Mouse (Mus musculus) megakaryocyte, embryonic 14.5 days (primary cell): ENCODE measurements around the gene Gm9747. TPM values are rescaled to one million over a fixed set of nuclear protein-coding genes. Genes with fewer than 3 reads are reported as not detected.

Experiments used
- H3K27me3 ChIP-seq: replicated peaks from 2 replicates; pipeline ENCODE3; 2012; ENCODE audit warnings: inconsistent platforms
- H3K36me3 ChIP-seq: replicated peaks from 2 replicates; pipeline ENCODE3; 2012; ENCODE audit warnings: low read length, inconsistent platforms, mixed read lengths
- H3K4me1 ChIP-seq: 2 replicates; pipeline ENCODE4 v1.6.1; 2012; ENCODE audit warnings: inconsistent platforms
- H3K4me3 ChIP-seq: replicated peaks from 2 replicates; pipeline ENCODE3; 2012; ENCODE audit warnings: moderate library complexity, mild to moderate bottlenecking, inconsistent platforms
- H3K9me3 ChIP-seq: 2 replicates; pipeline ENCODE4 v1.6.1; 2012; ENCODE audit warnings: inconsistent platforms
- FLI1 ChIP-seq: IDR thresholded peaks from 2 replicates; pipeline ENCODE4 v1.6.1; 2012; ENCODE audit warnings: low read length, inconsistent platforms, mixed read lengths
- GATA1 ChIP-seq: IDR thresholded peaks from 3 replicates; pipeline ENCODE4 v1.6.1; 2012; ENCODE audit warnings: mixed read lengths, low read length, inconsistent platforms, borderline replicate concordance
- polyA plus RNA-seq: library from polyadenylated mRNA; stranded (reverse); fragments of >175 nt; gene quantifications from 2 replicates; pipeline ENCODE4 v1.2.3, GENCODE M21; 2012; ENCODE audit warnings: low replicate concordance; ENCODE audit not compliant: insufficient read depth

Gene Gm9747
- polyA plus RNA-seq, 1 experiment = not detected

- TF ChIP-seq GATA1 = no peak
- TF ChIP-seq FLI1 = no peak
- Histone ChIP-seq H3K4me3 (no peak overlapping the region), H3K4me1 (no peaks in the 10 kb centered on the region), H3K27me3 (no peaks in the 10 kb centered on the region), H3K36me3 (no peaks in the 10 kb centered on the region), H3K9me3 (no peaks in the 10 kb centered on the region)
These were observed 21.0 kb downstream of the Gm9747 start for GRCm38 (mm10) chr1:82253789-82254445.

GRCm38 (mm10) chr1:82257457-82257856, 24.5 kb downstream of the Gm9747 start:
- Histone ChIP-seq H3K4me1 (no peaks in the 10 kb centered on the region), H3K36me3 (no peaks in the 10 kb centered on the region), H3K27me3 (no peaks in the 10 kb centered on the region), H3K4me3 (no peak overlapping the region), H3K9me3 (no peaks in the 10 kb centered on the region)
- no peak for TF ChIP-seq GATA1
- TF ChIP-seq FLI1 = no peak

- Histone ChIP-seq H3K9me3 (no peaks in the 10 kb centered on the region), H3K4me3 (no peak overlapping the region), H3K27me3 (no peaks in the 10 kb centered on the region), H3K4me1 (no peaks in the 10 kb centered on the region), H3K36me3 (no peaks in the 10 kb centered on the region)
- TF ChIP-seq GATA1 = no peak
- TF ChIP-seq FLI1 = no peak
These were observed 25.4 kb downstream of the Gm9747 start for GRCm38 (mm10) chr1:82258331-82258730.

GRCm38 (mm10) chr1:82260055-82260454, 27.1 kb downstream of the Gm9747 start:
- H3K36me3 ChIP-seq = no peaks in the 10 kb centered on the region
- no peak overlapping the region for H3K4me3 ChIP-seq
- TF ChIP-seq GATA1 (no peak), FLI1 (no peak)
- H3K9me3 ChIP-seq = no peaks in the 10 kb centered on the region
- no peaks in the 10 kb centered on the region for H3K4me1 ChIP-seq
- no peaks in the 10 kb centered on the region for H3K27me3 ChIP-seq

- no peaks in the 10 kb centered on the region for H3K27me3 ChIP-seq
- H3K36me3 ChIP-seq = no peaks in the 10 kb centered on the region
- H3K9me3 ChIP-seq = no peaks in the 10 kb centered on the region
- TF ChIP-seq FLI1 = no peak
- no peak for TF ChIP-seq GATA1
- no peaks in the 10 kb centered on the region for H3K4me1 ChIP-seq
- H3K4me3 ChIP-seq = no peak overlapping the region
These were observed 28.2 kb downstream of the Gm9747 start for GRCm38 (mm10) chr1:82261053-82261618.

- TF ChIP-seq GATA1 = no peak
- no peak for TF ChIP-seq FLI1
- H3K9me3 ChIP-seq = no peaks in the 10 kb centered on the region
- H3K4me1 ChIP-seq = no peaks in the 10 kb centered on the region
- no peak overlapping the region for H3K4me3 ChIP-seq
- no peaks in the 10 kb centered on the region for H3K27me3 ChIP-seq
- H3K36me3 ChIP-seq = no peaks in the 10 kb centered on the region
These were observed 28.7 kb downstream of the Gm9747 start for GRCm38 (mm10) chr1:82261638-82262037.

DNA sequence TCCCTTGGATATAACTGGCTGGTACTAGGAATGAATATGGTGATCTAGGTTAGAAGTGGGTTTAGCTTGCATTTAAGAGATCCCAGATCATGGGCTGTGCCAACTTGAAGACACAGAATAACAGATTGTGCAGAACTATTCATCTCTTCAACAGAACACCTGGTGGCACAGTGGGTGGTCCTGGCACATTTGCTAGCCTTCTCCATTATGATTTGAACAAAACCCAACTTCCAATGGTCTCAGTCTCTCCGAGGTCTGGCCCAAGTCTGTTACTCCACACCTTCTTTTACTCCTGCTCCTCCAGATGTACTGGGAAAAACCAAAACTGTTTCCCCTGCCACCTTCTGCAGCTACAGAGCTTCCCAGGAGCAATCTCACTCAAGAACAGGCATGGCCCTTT, 29.4 kb downstream of the Gm9747 start:
- Histone ChIP-seq H3K4me1 (no peaks in the 10 kb centered on the region), H3K27me3 (no peaks in the 10 kb centered on the region), H3K4me3 (no peak overlapping the region), H3K9me3 (no peaks in the 10 kb centered on the region), H3K36me3 (no peaks in the 10 kb centered on the region)
- TF ChIP-seq GATA1 = no peak
- TF ChIP-seq FLI1 = no peak

DNA sequence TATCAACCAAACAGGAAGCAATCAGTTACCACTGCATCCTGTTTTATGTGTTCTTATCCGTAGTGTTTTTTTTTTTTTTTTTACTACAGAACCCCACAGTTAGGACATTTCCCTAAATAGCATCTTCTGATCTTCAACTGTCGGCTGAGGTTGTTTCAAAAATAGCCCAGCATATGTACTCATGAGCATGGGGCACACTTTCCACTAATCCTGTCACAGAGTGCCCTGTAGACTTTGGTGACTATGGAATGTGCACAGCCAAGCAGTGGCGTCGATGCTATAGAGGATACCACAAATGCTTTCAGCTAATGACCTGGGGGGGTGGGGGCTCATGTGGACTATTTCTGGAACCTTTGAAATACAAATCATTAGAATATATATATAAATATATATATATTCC, 34.6 kb downstream of the Gm9747 start:
- no peak overlapping the region for H3K4me3 ChIP-seq
- no peaks in the 10 kb centered on the region for H3K36me3 ChIP-seq
- H3K4me1 ChIP-seq = no peaks in the 10 kb centered on the region
- H3K27me3 ChIP-seq = no peaks in the 10 kb centered on the region
- TF ChIP-seq GATA1 (no peak), FLI1 (no peak)
- H3K9me3 ChIP-seq = no peaks in the 10 kb centered on the region

- H3K9me3 ChIP-seq = no peaks in the 10 kb centered on the region
- H3K4me3 ChIP-seq = no peak overlapping the region
- no peaks in the 10 kb centered on the region for H3K36me3 ChIP-seq
- peaks cover 3% of the 10 kb centered on the region for H3K27me3 ChIP-seq
- TF ChIP-seq FLI1 (no peak), GATA1 (no peak)
- no peaks in the 10 kb centered on the region for H3K4me1 ChIP-seq
These were observed 39.3 kb downstream of the Gm9747 start for GRCm38 (mm10) chr1:82272231-82272630.

DNA sequence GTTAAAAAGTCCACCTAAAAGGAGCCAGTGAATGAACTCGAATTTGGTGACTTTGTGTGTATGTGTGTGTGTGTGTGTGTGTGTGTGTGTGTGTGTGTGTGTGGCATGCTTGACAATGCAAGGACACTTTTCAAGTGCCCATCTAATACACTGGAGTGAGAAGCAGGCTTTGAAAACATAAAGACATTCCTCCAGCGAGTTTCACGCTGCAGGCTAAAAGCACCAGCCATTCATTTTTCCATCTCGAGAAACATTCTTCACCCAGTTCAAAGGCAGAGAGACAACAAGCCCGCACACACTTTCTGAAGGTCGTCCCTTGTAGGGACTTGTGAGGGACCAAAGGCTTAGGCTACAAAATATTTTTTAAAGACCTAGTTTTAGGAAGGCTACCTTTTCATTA, 40.6 kb downstream of the Gm9747 start:
- Histone ChIP-seq H3K9me3 (no peaks in the 10 kb centered on the region), H3K27me3 (peaks cover 5% of the 10 kb centered on the region)
- TF ChIP-seq GATA1 (no peak), FLI1 (no peak)

GRCm38 (mm10) chr1:82274361-82274760, 41.4 kb downstream of the Gm9747 start:
- TF ChIP-seq FLI1 (no peak), GATA1 (no peak)
- no peaks in the 10 kb centered on the region for H3K9me3 ChIP-seq
- H3K27me3 ChIP-seq = peaks cover 5% of the 10 kb centered on the region
- H3K4me1 ChIP-seq = no peaks in the 10 kb centered on the region
- H3K36me3 ChIP-seq = no peaks in the 10 kb centered on the region
- H3K4me3 ChIP-seq = no peak overlapping the region

More for the DNA sequence above, 40.6 kb downstream of the Gm9747 start:
- Histone ChIP-seq H3K36me3 (no peaks in the 10 kb centered on the region), H3K4me1 (no peaks in the 10 kb centered on the region), H3K4me3 (no peak overlapping the region)
